Comparison of ENCODE assay signal across 19 mouse cellular contexts in genomic region chr1:191179846-191180245, GRCm38 (mm10). TPM values are rescaled to one million over a fixed set of nuclear protein-coding genes. Genes with fewer than 3 reads are reported as not detected.
DNase-seq lines count a peak whose midpoint lies in the region; ATAC-seq and TF ChIP-seq lines count a peak whose summit lies in the region.
"Had no signal": no experiment of that assay in that cellular context is flagged by ENCODE, and none has a peak within 500 bp of the region (broad histone marks: within the 10 kb centered on the region; RNA-seq: fewer than 3 reads in every experiment).

No protein-coding gene starts in this region.

- WGBS in heart, postnatal 0 days = 71% methylated on average over 2 of the region's 2 CpGs
- 18% methylated on average over 2 of the region's 2 CpGs for WGBS in heart, embryonic 12.5 days
- WGBS in lung, postnatal 0 days = 23% methylated on average over 2 of the region's 2 CpGs
- 14% methylated on average over 2 of the region's 2 CpGs for WGBS in intestine, postnatal 0 days
- 44% methylated on average over 2 of the region's 2 CpGs for WGBS in hindbrain, embryonic 13.5 days

- H3K4me3 ChIP-seq in heart, postnatal 0 days (ENCODE audit: low read depth, low read length) = peak overlapping the region; percentile 9; the same call in 1 of the 2 replicates
- no peak overlapping the region for H3K4me3 ChIP-seq in heart, embryonic 12.5 days
- no peak overlapping the region for H3K4me3 ChIP-seq in lung, postnatal 0 days (ENCODE audit: low read depth, low read length)
- peak overlapping the region; percentile 14; the same call in 1 of the 2 replicates for H3K4me3 ChIP-seq in intestine, postnatal 0 days (ENCODE audit: low read depth, low read length)
- no peak overlapping the region for H3K4me3 ChIP-seq in hindbrain, embryonic 13.5 days
- H3K4me3 ChIP-seq: midbrain, embryonic 13.5 days had no signal

- TF ChIP-seq EP300 in heart, postnatal 0 days (IDR thresholded peaks at IDR 0.05; ENCODE audit: low read depth) = no peak
- no peak for TF ChIP-seq EP300 in lung, postnatal 0 days (IDR thresholded peaks at IDR 0.05)

- H3K4me2 ChIP-seq in heart, postnatal 0 days (ENCODE audit: low read depth, low read length) = peak overlapping the region; percentile 84; the same call in 1 of the 2 replicates
- no peak overlapping the region; the same call in 1 of the 2 replicates for H3K4me2 ChIP-seq in heart, embryonic 12.5 days
- H3K4me2 ChIP-seq in lung, postnatal 0 days (replicated peaks; ENCODE audit: low read depth, low read length) = peak overlapping the region; percentile 6; the same call in 1 of the 2 replicates
- peak overlapping the region; percentile 58 for H3K4me2 ChIP-seq in intestine, postnatal 0 days (replicated peaks; ENCODE audit: low read depth)
- H3K4me2 ChIP-seq in hindbrain, embryonic 13.5 days = no peak overlapping the region
- H3K4me2 ChIP-seq: midbrain, embryonic 13.5 days had no signal

- DNase-seq in heart, postnatal 0 days (ENCODE audit: low spot score) = no peak
- DNase-seq in lung, postnatal 0 days (ENCODE audit: low spot score) = no peak
- no peak for DNase-seq in lung, adult 18-20 months
- no peak for DNase-seq in gastrocnemius, adult 8-10 months (ENCODE audit: low spot score in 2 of 2)
- DNase-seq: adrenal gland, postnatal 25 days; cerebellum, adult 11 months; spleen, adult 18-20 months; thymus, postnatal 36 days had no signal

- TF ChIP-seq CTCF in heart, postnatal 0 days (IDR thresholded peaks at IDR 0.05; ENCODE audit: low read depth) = no peak
- TF ChIP-seq CTCF in lung, postnatal 0 days (IDR thresholded peaks at IDR 0.05) = no peak
- TF ChIP-seq CTCF in intestine, postnatal 0 days (IDR thresholded peaks at IDR 0.05; ENCODE audit: low read depth) = no peak

- H3K9me3 ChIP-seq in heart, postnatal 0 days (replicated peaks; ENCODE audit: control insufficient read depth, low read length) = no peaks in the 10 kb centered on the region
- no peaks in the 10 kb centered on the region for H3K9me3 ChIP-seq in heart, embryonic 12.5 days (replicated peaks)
- H3K9me3 ChIP-seq in lung, postnatal 0 days (ENCODE audit: low read length) = no peaks in the 10 kb centered on the region
- H3K9me3 ChIP-seq in intestine, postnatal 0 days (ENCODE audit: control insufficient read depth) = no peaks in the 10 kb centered on the region
- no peaks in the 10 kb centered on the region for H3K9me3 ChIP-seq in hindbrain, embryonic 13.5 days
- H3K9me3 ChIP-seq: midbrain, embryonic 13.5 days had no signal

- no peaks in the 10 kb centered on the region for H3K27me3 ChIP-seq in heart, postnatal 0 days (ENCODE audit: control insufficient read depth, insufficient read depth, low read length)
- H3K27me3 ChIP-seq in heart, embryonic 12.5 days (replicated peaks) = 0 out of 2 replicates have a peak, but pooled peaks cover 3% of the 10 kb centered on the region
- H3K27me3 ChIP-seq in lung, postnatal 0 days (replicated peaks; ENCODE audit: insufficient read depth, low read length) = no peaks in the 10 kb centered on the region; the same call in 1 of the 2 replicates
- H3K27me3 ChIP-seq in intestine, postnatal 0 days (replicated peaks; ENCODE audit: control insufficient read depth, insufficient read depth, low read length) = peaks cover 5% of the 10 kb centered on the region
- peaks cover 83% of the 10 kb centered on the region for H3K27me3 ChIP-seq in hindbrain, embryonic 13.5 days

- peaks cover 23% of the 10 kb centered on the region for H3K36me3 ChIP-seq in heart, postnatal 0 days (replicated peaks; ENCODE audit: control insufficient read depth, insufficient read depth, low read length)
- H3K36me3 ChIP-seq in heart, embryonic 12.5 days = peaks cover 21% of the 10 kb centered on the region
- no peaks in the 10 kb centered on the region for H3K36me3 ChIP-seq in lung, postnatal 0 days (ENCODE audit: insufficient read depth, low read length)
- no peaks in the 10 kb centered on the region for H3K36me3 ChIP-seq in intestine, postnatal 0 days (ENCODE audit: control insufficient read depth, insufficient read depth)
- no peaks in the 10 kb centered on the region for H3K36me3 ChIP-seq in hindbrain, embryonic 13.5 days
- H3K36me3 ChIP-seq: midbrain, embryonic 13.5 days had no signal

- H3K27ac ChIP-seq in heart, postnatal 0 days (ENCODE audit: low read depth) = no peak overlapping the region
- no peak overlapping the region for H3K27ac ChIP-seq in heart, embryonic 12.5 days (ENCODE audit: poor library complexity, severe bottlenecking)
- no peak overlapping the region for H3K27ac ChIP-seq in lung, postnatal 0 days (ENCODE audit: low read length)
- H3K27ac ChIP-seq in intestine, postnatal 0 days (ENCODE audit: low read depth, low read length) = no peak overlapping the region
- H3K27ac ChIP-seq in hindbrain, embryonic 13.5 days = no peak overlapping the region
- H3K27ac ChIP-seq: midbrain, embryonic 13.5 days; stomach, postnatal 0 days had no signal

- H3K9ac ChIP-seq in heart, postnatal 0 days (replicated peaks; ENCODE audit: low read depth, low read length) = no peak overlapping the region
- no peak overlapping the region for H3K9ac ChIP-seq in heart, embryonic 12.5 days
- H3K9ac ChIP-seq in lung, postnatal 0 days (replicated peaks; ENCODE audit: low read depth) = no peak overlapping the region
- H3K9ac ChIP-seq in intestine, postnatal 0 days (ENCODE audit: low read depth, low read length) = no peak overlapping the region
- no peak overlapping the region for H3K9ac ChIP-seq in hindbrain, embryonic 13.5 days
- H3K9ac ChIP-seq: midbrain, embryonic 13.5 days had no signal

- ATAC-seq in heart, postnatal 0 days (ENCODE audit: insufficient read depth, low read depth) = no peak
- no peak for ATAC-seq in heart, embryonic 12.5 days (ENCODE audit: insufficient number of reproducible peaks, low FRiP score)
- ATAC-seq in lung, postnatal 0 days = no peak
- no peak for ATAC-seq in intestine, postnatal 0 days
- no peak for ATAC-seq in hindbrain, embryonic 13.5 days (ENCODE audit: low FRiP score)
- ATAC-seq: forebrain, embryonic 16.5 days; hindbrain, embryonic 16.5 days; midbrain, embryonic 13.5 days had no signal

- H3K4me1 ChIP-seq in heart, postnatal 0 days (ENCODE audit: control insufficient read depth, insufficient read depth) = peaks cover 42% of the 10 kb centered on the region
- H3K4me1 ChIP-seq in heart, embryonic 12.5 days (replicated peaks) = peaks cover 60% of the 10 kb centered on the region
- H3K4me1 ChIP-seq in lung, postnatal 0 days (ENCODE audit: insufficient read depth, low read depth, low read length) = peaks cover 7% of the 10 kb centered on the region
- H3K4me1 ChIP-seq in intestine, postnatal 0 days (replicated peaks; ENCODE audit: control insufficient read depth, insufficient read depth, low read length) = peaks cover 28% of the 10 kb centered on the region
- peaks cover 35% of the 10 kb centered on the region for H3K4me1 ChIP-seq in hindbrain, embryonic 13.5 days (replicated peaks)

RNA-seq across cellular contexts. Expression of gene Fam71a, which starts 15.2 kb away (rescaled TPM):
- not detected in 2 replicates for total RNA-seq in heart, postnatal 0 days (2014; rRNA removed; ENCODE audit: low replicate concordance)
- not detected in 2 replicates for polyA plus RNA-seq in heart, postnatal 0 days (2015; fragmentation: Nextera tagmentation; extraction: Ambion mirVana)
- not detected in 2 replicates for polyA plus RNA-seq in heart, embryonic 12.5 days (2016; fragmentation: Nextera tagmentation; extraction: Ambion mirVana)
- polyA plus RNA-seq in lung, postnatal 0 days (2015; fragmentation: Nextera tagmentation; extraction: Ambion mirVana) = not detected in 2 replicates
- not detected in 2 replicates for polyA plus RNA-seq in intestine, postnatal 0 days (2015; fragmentation: Nextera tagmentation; extraction: Ambion mirVana)
- polyA plus RNA-seq in hindbrain, embryonic 13.5 days (2015; fragmentation: Nextera tagmentation; extraction: Ambion mirVana) = not detected in 2 replicates
- not detected for total RNA-seq in gastrocnemius, adult 8-10 months (2022)
- total RNA-seq: adrenal gland, postnatal 25 days; gastrocnemius, postnatal 4 days; layer of hippocampus, adult 18-20 months; left cerebral cortex, postnatal 10 days had no signal
- polyA plus RNA-seq: forebrain, embryonic 16.5 days; hindbrain, embryonic 16.5 days; midbrain, embryonic 13.5 days; neural tube, embryonic 11.5 days; stomach, postnatal 0 days had no signal

RNA-seq across cellular contexts. Expression of gene Atf3, which starts 38.0 kb away (rescaled TPM):
- total RNA-seq in heart, postnatal 0 days (2014; rRNA removed; ENCODE audit: low replicate concordance) = 44.1 and 54.0 TPM in 2 replicates
- 5.5 and 13.9 TPM in 2 replicates for polyA plus RNA-seq in heart, postnatal 0 days (2015; fragmentation: Nextera tagmentation; extraction: Ambion mirVana)
- 17.0 and 17.6 TPM in 2 replicates for polyA plus RNA-seq in heart, embryonic 12.5 days (2016; fragmentation: Nextera tagmentation; extraction: Ambion mirVana)
- polyA plus RNA-seq in lung, postnatal 0 days (2015; fragmentation: Nextera tagmentation; extraction: Ambion mirVana) = 8.2 and 8.3 TPM in 2 replicates
- 5.0 and 6.7 TPM in 2 replicates for polyA plus RNA-seq in intestine, postnatal 0 days (2015; fragmentation: Nextera tagmentation; extraction: Ambion mirVana)
- 1.2 and 1.5 TPM in 2 replicates for polyA plus RNA-seq in hindbrain, embryonic 13.5 days (2015; fragmentation: Nextera tagmentation; extraction: Ambion mirVana)
- 10 to 100 TPM in 1 of 4 experiments, 1 to 10 TPM in 3; 1.9 to 19.3 (median 7.4) TPM for total RNA-seq in gastrocnemius, adult 8-10 months (2022)

Comparison
In these comparisons a context has a peak if more than half of its experiments do, and no peak if none do; other contexts are left out.
1. H3K4me2 ChIP-seq: peak in heart, postnatal 0 days (single experiment), lung, postnatal 0 days (single experiment) and intestine, postnatal 0 days (single experiment); none in heart, embryonic 12.5 days (single experiment) and hindbrain, embryonic 13.5 days (single experiment).
2. H3K4me3 ChIP-seq: peak in heart, postnatal 0 days (single experiment) and intestine, postnatal 0 days (single experiment); none in heart, embryonic 12.5 days (single experiment), lung, postnatal 0 days (single experiment) and hindbrain, embryonic 13.5 days (single experiment).